Mouse (Mus musculus) urinary bladder, postnatal 25 days (tissue): ENCODE results near the gene Eif3j1.
"Not testable (repeated sequence)": the region's sequence is repeated elsewhere in the genome, so short reads cannot be mapped to it uniquely, and the experiment has no call there.

Experiments used
- DNase-seq: peaks from one replicate; pipeline ENCODE4 v3.0.0; 2022; ENCODE audit warnings: low spot score

Gene Eif3j1

DNA sequence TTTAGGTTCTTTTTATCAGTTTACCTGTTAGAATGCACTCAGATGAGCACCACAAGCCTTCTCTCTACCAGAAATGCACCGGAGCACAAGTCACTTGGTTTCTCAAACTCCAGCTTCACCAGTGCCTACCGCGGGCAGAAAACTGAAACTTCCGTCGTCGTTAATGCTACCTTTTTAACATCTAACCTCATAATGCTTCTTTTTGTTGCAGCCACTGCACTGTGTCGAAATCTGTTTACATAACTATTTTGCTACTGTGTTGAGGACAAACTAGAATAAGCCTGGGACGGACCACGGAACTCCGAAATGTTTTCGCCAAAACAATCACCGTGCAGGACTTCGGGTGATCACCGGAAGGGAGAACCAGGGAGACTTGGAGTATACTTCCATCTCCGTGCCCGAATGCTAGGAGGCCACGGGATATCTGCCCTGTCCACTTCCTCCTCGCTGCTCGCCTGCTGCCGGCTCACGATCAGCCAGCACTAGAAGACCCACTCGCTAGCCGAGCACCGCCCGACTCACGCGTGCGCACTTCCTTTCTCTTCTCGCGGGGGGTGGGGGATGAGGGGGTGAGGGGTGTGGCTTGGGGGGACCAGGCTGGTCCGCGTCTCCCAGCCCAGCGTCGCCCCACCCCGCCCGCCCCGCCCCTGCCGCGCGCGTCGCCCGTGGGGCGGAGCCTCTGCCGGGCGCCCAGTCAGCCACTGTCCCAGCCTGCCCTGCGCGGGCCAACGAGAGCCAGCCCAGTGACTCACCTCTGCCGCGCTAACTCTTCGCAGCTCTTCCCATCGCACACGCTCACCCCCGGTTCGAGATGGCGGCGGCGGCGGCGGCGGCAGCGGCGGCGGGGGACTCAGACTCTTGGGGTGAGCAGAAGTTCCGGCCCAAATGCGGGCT, at the start of gene Eif3j1:
Eif3j1 (plus strand) TSS at position 685 of the 894 bp plus-strand sequence.
- peak; percentile 81 for DNase-seq

DNA sequence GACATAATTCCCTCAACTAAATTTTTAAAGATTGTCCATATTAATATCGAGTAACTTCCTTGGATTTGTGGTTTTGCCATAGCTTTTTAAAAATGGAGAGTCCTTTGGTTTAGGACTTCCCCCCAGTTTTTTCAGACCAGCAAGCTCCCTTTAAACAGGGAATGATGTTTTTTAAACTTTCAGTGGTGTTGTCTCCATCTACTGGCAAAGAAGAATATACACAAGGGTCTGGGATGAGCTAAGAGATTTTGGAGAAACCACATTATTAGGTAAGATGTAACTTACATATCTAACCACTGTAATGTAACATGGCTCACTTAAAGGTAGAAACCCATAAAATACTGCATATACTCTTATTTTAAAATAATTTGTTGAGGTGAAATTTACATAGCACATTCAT, 32.6 kb upstream of the Eif3j1 start:
- no peak for DNase-seq

DNA sequence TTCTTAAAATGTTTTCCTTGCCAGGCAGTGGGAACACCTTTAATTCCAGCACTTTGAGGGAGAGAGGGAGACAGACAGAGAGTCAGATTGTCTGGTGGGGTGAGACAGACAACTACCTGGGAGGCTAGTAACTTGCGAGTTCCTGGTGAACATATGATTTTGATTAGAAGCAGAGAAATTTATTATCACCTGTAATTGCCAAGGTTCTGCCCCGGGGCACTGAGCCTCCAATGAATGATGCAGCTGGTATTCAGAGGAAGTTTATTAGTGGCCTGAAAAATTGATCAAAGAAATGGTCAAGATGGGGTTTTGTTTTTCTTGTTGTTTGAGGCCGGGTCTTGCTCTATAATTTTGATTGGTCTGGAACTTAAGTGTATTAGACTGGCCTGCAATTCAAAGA, 19.5 kb upstream of the Eif3j1 start:
- DNase-seq, result no peak

DNA sequence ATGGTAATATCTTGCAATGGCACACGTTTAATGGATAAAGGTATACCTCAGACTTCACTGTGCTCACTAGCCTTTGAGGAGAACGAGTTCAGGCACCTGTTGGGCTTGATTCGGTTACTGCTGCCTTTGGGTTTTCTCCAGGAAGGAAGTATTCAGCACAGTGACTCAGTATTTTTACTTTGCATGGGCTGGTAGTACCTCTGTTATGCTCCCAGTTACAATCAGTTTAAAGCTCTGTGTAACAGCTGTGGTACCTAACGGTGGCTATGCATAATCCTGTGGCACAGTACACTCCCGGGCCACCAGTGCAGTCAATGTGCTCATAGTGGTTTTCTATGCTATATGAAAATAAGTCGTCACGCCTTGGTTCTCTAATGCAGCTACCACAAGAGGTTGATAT, 16.9 kb upstream of the Eif3j1 start:
- no peak for DNase-seq

DNA sequence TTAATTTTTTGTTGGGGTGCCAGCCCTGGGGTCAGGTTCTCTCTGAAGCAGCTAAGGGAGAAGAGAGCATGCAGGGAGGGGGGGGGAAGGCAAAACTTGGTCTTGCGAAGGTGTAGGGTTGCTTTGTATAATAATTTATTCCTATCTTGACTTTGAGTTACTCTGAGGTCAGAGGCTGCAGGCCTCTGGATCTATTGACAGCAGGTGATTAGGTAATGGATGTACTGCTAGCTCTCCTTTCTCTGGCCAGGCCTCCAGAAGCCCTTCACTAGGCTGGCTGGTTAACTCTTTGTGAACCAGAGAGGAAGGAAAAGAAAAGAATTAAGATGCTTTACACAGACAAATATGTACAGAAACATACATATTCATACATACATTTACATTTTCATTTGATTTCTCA, 9.6 kb upstream of the Eif3j1 start:
- DNase-seq, result no peak

DNA sequence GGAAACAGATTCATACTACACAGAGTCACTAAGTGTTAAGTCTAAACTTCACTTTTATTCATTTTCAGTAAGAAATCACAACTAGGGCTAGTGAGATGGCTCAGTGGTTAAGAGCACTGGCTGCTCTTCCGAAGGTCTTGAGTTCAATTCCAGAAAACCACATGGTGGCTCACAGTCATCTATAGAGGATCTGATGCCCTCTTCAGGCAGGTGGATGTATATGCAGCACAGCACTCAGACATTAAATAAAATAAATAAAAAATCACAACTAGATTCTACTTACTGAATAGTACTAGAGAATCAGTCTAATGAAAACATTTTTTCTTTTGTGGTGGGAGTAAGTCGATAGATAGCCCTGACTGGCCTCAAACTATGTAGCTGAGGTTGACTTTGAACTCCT, 6.1 kb upstream of the Eif3j1 start:
- no peak for DNase-seq

DNA sequence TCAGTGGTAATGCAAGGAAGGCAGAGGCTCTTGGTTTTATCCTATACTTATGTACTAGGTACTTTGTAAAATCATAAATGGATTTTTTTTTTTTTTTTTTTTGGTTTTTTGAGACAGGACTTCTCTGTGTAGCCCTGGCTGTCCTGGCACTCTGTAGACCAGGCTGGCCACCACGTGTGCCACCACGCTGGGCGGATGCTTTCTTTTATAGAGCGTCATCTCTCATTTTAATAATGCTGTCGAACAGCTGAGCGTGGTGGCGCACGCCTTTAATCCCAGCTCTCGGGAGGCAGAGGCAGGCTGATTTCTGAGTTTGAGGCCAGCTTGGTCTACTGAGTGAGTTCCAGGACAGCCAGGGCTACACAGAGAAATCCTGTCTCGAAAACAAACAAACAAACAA, 1.3 kb upstream of the Eif3j1 start:
- DNase-seq, result not testable (repeated sequence)

DNA sequence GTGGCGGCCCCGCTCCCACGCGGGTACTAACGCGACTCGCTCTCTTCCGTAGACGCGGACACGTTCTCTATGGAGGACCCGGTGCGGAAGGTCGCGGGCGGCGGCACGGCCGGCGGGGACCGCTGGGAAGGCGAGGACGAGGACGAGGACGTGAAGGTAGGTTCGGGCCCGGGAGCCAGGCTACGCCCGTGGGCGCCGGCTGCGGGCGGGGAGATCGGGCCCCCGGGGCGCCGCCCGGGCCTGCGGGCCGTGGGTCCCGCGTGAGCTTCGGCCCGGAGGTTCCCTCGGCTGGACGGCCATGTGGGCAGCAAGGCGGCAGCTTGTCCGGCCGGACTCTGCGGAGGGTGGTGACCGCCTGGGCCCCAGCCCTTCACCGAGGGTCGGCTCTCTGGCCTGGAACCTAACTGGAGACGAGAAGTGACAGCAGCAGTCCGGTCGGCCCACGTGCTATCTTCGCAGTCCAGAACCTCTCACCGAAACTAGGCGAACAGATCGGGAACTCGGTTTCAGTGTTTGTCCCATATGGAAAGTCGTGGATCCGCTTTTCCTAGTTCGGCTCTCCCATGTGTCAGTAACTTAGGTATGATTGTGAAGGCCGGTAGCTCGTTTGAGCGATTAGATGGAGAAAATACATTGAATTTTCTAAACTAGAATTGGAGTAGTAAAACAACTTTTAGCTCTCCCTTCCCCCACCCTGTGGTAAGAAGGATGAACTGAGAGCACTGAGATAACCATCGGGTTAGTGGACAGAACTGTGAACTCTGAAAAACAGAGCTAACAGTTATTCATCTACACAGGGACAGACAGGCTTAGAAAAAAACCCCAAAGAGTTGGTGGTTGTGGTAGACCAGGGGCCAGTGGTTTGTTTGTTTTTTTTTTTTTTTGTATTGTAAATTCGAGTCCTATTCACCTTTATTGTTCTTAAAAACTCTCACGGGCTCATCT, 682 bp downstream of the Eif3j1 start:
- DNase-seq, result peak; percentile 46

DNA sequence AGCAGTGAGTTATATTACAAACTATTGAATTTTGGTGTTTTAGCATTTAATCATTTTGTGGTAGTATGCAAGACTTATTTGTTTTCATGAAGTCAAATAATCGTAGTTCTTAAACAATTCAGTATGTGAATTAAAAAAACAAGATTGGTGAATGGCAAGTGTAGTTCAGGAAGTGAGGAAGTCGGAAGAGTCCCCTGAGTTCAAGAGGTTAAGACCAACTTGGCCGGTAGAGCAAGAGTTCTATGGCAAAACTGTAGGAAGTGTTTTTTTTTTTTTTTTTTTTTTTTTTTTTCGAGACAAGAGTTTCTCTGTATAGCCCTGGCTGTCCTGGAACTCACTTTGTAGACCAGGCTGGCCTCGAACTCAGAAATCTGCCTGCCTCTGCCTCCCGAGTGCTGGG, 3.6 kb downstream of the Eif3j1 start:
- DNase-seq, result no peak

DNA sequence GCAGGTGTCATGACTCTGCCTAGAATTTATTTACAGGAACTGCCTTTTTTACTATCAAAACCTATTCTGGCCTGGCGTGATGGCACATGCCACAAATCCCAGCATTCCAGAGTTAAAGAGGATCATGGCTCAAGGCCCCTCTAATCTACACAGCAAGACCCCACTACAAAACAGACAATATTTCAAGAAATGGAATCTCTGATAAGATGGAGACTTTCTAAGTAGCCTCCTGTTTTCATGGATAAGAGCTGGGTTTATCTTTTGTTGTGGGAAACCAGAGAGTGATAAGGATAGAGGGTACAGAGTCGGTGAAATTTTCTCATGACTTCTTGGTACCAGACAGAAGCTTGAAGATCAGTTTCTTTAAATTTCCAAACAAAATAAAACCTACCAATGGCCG, 7.7 kb downstream of the Eif3j1 start:
- DNase-seq, result no peak

DNA sequence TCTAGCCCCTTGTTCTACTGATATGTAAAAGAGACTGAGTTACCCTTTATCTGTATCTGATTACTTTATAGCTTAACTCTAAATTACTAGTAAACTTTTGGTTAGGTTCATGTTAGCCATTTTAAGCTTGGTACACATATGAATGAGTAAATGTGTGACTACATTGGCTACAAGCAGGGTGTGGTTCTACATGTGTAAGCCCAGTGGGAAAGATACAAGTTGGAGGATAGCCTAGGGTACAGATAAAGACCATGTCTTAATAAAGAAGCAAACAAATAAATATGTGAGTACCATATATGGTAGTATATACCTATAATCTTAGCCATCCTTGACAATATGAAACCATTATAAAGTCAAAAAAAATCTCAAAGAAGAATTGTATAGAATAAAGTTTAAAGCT, 15.6 kb downstream of the Eif3j1 start:
- no peak for DNase-seq

DNA sequence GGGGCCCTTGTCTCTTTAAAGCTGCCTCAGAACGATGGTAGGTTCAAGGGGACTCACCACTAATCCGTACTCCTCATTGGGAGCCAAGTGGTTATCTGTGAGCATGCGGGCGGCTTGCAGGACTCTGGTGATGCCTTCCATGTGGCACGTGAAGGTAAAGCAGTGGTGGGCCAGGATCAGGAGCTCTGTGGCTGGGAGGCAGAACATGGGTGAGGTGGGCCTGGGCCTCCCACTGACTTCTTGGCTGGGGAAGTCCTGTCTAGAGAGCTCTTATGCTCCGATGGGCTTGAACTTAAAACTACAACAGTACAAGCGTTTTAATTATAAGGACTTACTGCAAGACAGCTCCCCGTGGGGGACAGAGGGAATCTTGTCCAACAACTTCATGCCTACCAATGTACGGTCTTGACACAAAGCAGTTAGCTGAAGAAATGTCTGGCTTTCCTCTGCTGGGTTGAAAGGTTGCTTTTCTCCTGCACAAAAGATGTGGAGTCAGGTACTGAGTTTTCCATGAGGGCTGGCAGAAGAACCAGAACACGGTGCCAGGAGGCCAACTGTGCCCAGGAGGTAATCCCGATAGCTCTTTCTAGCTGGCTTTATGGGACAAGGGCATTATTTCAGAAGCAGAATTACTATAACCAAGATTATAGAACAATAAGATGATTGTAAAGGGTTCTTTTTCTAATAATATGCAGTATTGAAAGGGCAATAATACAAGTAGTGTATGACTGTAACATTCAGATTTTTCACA, 31.2 kb downstream of the Eif3j1 start:
- no peak for DNase-seq

DNA sequence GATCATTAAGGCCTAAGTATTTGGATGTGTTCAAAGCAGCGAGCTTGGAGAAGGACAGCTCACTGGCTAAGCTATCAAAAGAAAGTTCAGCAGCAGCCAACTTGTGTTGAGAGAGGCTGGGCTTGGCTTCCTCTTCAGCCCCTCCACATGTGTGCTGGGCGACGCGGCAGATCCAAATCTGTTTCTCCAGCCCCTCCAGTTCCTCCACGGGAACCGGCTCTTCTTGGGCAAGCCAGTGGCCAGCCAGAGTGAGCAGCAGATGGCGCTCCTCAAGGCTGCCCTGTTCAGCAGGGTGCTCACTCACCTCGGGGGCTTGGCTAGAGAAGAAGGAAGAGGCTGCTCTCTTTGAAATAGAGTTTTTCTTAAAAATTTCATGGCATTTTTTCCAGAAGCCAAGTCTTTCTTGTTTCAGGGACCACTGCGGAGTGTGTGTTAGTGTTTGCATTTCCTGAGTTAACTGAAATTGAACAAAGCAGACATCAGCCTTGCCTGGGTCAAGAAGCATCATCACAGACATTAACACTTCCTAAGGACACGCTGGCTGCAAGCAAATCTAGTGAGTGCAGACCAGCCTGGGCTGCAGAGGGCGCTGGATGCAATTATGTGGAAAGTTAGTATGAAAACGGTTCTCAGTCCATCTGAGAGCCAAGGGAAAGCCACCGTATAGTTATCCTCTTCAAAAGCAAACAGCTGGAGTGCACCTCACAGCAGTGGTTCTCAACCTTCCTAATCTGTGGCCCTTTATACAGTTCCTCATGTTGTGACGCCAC, 37.0 kb downstream of the Eif3j1 start:
- DNase-seq, result no peak

DNA sequence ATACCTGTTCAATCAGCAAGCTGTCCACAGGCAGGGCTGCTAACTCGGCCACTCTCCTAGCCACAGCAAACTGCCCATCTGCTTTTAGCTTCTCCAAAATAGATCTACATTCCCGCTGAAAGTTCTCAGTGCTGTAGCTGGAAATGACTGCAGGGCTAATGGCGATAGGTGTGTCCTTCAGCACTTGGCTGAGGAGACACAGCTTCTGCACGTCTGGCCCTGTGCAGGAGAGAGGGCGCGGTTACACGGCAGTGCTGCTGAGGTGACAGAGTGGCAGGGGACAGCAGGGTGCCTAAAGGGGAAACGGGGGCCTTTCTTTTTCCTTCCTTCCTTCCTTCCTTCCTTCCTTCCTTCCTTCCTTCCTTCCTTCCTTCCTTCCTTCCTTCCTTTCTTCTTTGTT, 37.9 kb downstream of the Eif3j1 start:
- DNase-seq, result no peak

DNA sequence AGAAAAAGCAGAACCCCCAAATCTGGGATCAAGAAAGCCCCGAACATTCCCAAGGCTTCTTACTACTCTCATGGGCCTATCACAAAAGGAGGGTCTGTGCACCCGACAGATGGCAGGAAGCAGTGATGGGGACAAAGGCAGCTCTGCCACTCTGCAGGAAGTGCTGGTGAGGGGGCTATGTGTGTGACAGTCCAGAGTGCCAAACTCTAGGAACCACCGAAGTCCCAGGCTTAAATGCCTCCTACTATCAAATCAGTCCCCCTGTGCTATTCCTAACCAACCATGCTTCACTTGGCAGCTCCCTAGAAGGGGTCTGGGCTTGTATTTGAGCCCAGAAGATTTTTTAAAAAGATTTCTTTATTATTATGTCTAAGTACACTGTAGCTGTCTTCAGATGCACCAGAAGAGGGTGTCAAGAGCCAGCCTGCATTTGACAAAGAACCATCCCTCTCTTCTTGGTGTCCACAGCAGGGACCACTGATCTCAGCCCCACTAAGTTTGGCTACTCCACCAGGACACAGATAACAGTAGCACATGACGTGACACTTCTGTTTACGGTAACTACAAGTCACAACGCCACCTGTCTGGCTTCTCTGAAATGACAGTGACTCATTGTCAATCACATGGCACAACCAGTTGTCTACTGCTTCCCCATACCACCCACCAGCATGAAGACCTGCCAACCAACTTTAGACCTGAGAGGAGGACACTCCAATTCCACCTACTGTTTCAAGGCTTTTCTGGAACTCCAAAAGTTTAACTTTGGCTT, 41.0 kb downstream of the Eif3j1 start:
- DNase-seq, result no peak

DNA sequence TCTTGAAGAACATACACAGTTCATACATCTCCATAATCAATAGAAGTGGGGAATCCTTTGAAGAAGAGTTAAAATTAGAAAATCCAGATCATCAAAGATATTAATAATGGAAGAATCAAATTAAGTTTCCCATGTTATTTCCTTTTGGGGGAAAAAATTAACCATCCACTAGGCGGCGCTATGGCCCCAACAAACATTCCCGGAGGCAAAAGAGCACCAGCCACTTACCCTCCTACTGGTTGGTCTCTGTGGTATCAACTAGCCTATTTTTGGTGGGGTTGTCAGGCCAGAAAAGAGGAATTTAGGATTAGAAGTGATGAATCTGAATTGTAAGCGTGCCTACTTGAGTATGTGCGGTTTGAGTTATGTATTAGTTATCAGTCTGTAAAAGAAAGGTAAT, 41.6 kb downstream of the Eif3j1 start:
- peak; percentile 55 for DNase-seq

DNA sequence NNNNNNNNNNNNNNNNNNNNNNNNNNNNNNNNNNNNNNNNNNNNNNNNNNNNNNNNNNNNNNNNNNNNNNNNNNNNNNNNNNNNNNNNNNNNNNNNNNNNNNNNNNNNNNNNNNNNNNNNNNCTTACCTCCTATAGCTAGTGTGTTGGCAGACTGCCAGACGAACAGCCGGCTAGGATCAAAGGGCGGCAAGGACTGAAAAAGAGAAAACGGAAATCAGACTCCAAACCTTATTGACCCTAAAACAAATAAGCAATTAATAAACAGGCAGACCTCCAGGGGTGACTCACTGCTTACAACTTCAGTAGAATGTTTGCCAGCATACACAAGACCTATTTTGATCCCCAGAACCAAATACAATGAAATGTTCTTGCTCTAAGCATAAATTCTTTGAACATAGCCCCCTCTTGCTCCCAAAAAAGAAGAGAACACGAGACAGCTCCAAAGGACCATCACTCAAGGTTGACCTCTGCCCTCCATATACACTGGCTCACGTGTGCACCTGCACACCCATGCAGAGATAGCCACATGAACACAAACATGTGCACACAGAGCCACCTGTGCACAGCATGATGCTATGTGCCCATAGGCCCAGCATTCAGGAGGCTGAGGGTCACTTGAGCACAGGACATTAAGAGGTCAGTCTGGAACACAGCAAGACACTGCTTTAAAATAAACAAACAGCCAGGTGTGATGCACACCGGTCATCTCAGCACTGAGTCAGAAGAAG, 53.5 kb downstream of the Eif3j1 start:
- no peak for DNase-seq

DNA sequence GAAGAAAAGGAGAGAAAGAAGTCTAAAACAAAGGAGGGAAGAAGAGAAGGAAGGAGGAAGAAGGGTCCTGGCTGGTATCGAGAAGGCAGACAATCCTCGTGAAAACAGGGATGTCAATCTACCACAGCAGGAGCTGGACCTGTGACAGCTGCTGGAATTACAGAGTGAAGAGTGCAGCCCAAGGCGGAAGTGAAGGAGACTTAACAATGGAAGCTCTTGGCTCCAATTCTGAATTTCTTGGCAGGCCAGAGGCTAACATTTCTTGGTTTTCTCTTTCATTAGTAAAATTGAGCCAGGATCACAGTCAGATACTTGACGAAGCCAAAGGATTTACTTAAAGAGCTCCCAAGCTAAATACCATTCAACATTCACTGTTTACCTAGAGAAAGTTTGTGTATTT, 58.1 kb downstream of the Eif3j1 start:
- no peak for DNase-seq

DNA sequence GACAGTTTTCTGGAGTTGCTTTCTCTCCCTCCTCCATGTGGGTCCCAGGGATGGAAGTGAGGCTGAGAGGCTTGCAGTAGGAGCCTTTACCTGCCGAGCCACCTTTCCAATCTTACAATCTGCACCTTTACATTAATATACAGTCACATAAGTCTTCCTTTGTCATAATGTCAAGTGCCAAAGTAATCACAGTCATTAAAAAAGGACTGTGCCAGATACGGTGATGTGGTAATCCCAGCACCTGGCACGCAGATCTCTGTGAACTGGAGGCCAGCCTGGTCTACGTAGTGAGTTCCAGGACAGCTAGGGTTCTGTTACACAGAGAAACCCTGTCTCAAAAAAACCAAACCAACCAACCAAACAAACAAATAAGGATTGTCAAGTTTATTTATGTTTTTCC, 65.5 kb downstream of the Eif3j1 start:
- DNase-seq, result no peak

DNA sequence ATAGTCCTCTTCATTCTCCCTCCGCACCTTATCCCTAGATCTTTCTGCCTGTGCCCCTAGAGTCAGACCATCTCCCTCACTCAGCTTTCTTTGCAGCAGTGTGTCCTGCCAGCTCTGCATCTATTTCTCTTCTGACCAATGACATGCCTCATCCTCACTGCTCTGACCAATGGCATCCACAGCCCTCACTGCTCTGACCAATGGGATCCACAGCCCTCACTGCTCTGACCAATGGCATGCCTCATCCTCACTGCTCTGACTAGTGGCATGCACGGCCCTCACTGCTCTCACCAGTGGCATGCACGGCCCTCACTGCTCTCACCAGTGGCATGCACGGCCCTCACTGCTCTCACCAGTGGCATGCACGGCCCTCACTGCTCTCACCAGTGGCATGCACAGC, 69.3 kb downstream of the Eif3j1 start:
- not testable (repeated sequence) for DNase-seq
